Mouse (Mus musculus) G1E (cell line): Measurements from ENCODE around the gene Arntl2.

Experiments
- CTCF ChIP-seq: IDR thresholded peaks from 2 replicates; pipeline ENCODE4 v1.5.1; 2012; ENCODE audit warnings: low read depth, low read length, inconsistent platforms, mixed read lengths
- GATA1 ChIP-seq: IDR thresholded peaks from 2 replicates; pipeline ENCODE4 v1.6.1; 2012; ENCODE audit warnings: borderline replicate concordance, low read length, inconsistent platforms, mixed read lengths
- GATA2 ChIP-seq: IDR thresholded peaks from 2 replicates; pipeline ENCODE4 v1.6.1; 2012; ENCODE audit warnings: low read depth, low read length, inconsistent platforms, borderline replicate concordance

DNA sequence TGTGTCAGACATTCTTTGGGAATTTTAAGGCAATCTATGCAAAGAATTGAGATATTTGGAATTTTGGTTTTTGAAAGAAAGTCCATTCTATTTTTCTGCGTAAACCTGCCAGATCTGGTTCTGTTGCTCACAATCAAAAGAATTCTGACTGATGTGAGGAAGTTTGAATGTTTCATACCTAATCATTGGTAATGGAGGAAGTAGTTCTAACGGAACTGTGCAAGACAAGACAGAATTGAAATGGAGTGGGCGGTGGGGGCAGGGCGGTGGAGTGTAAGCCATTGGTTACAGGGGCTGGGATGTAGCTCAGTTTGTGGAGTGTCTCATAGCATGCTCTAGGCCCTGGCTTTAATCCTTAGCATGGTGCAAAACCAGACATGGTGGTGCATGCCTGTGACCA is 76.1 kb downstream of the Arntl2 start:
- TF ChIP-seq CTCF (no peak), GATA2 (no peak), GATA1 (no peak)
